In the genomic region with DNA sequence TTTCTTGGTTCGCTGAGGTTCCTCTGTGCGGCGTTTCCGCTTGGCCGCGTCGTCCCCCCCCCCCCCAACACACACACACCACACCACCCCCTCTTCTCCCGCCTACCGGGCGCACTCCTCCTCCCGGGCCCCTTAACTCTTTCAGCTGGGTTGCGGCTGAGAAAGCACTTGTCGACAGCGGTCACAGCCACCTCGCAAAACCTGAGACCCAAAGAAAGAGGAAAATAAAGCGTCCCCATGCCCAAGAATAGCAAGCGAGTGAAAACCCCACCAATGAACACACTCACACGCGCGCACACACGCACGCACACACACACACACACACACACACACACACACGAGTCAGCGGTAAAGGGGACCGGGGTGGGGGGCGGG, we compare ENCODE assay signal across 7 mouse cellular contexts. TPM values are rescaled to one million over a fixed set of nuclear protein-coding genes. Genes with fewer than 3 reads are reported as not detected.
DNase-seq lines count a peak whose midpoint lies in the region; ATAC-seq and TF ChIP-seq lines count a peak whose summit lies in the region.

No protein-coding gene starts in this region.

- H3K9ac ChIP-seq in lung, embryonic 16.5 days (ENCODE audit: low read length): no peak overlapping the region
- H3K9ac ChIP-seq in forebrain, embryonic 13.5 days: peak overlapping the region; percentile 96
- peak overlapping the region; percentile 56 for H3K9ac ChIP-seq in kidney, postnatal 0 days (ENCODE audit: low read depth, low read length)
- peak overlapping the region; percentile 68 for H3K9ac ChIP-seq in midbrain, embryonic 14.5 days (replicated peaks; ENCODE audit: low read length)

- peak overlapping the region; percentile 54 for H3K4me3 ChIP-seq in lung, embryonic 16.5 days (ENCODE audit: low read length)
- peak overlapping the region; percentile 99 for H3K4me3 ChIP-seq in forebrain, embryonic 13.5 days
- H3K4me3 ChIP-seq in kidney, postnatal 0 days (replicated peaks; ENCODE audit: low read depth, low read length): peak overlapping the region; percentile 48
- peak overlapping the region; percentile 92 for H3K4me3 ChIP-seq in midbrain, embryonic 14.5 days (replicated peaks; ENCODE audit: low read depth, low read length)

- no peak for TF ChIP-seq CTCF in kidney, postnatal 0 days (IDR thresholded peaks at IDR 0.05; ENCODE audit: low read depth)

- no peaks in the 10 kb centered on the region for H3K36me3 ChIP-seq in lung, embryonic 16.5 days (ENCODE audit: control insufficient read depth, insufficient read depth, low read length)
- peaks cover 21% of the 10 kb centered on the region for H3K36me3 ChIP-seq in forebrain, embryonic 13.5 days (ENCODE audit: poor library complexity, severe bottlenecking)
- H3K36me3 ChIP-seq in kidney, postnatal 0 days (ENCODE audit: insufficient read depth, low read length): no peaks in the 10 kb centered on the region
- H3K36me3 ChIP-seq in midbrain, embryonic 14.5 days (ENCODE audit: control insufficient read depth, insufficient read depth, low read length): peaks cover 22% of the 10 kb centered on the region

- under 1% methylated on average over 20 of the region's 26 CpGs for WGBS in lung, embryonic 16.5 days
- WGBS in forebrain, embryonic 13.5 days: 2% methylated on average over 20 of the region's 26 CpGs
- 0% methylated on average over 22 of the region's 26 CpGs for WGBS in kidney, postnatal 0 days
- WGBS in midbrain, embryonic 14.5 days: under 1% methylated on average over 20 of the region's 26 CpGs

- peaks cover 81% of the 10 kb centered on the region for H3K27me3 ChIP-seq in lung, embryonic 16.5 days (ENCODE audit: control insufficient read depth, insufficient read depth, low read depth, low read length)
- H3K27me3 ChIP-seq in forebrain, embryonic 13.5 days: no peaks in the 10 kb centered on the region
- H3K27me3 ChIP-seq in kidney, postnatal 0 days (ENCODE audit: insufficient read depth, low read length): peaks cover 37% of the 10 kb centered on the region
- no peaks in the 10 kb centered on the region for H3K27me3 ChIP-seq in midbrain, embryonic 14.5 days (ENCODE audit: control insufficient read depth, insufficient read depth, low read length)

- no peak for DNase-seq in lung, postnatal 25 days (ENCODE audit: low spot score)
- no peak for DNase-seq in kidney, postnatal 0 days (ENCODE audit: low spot score)
- peak; percentile 86 for DNase-seq in midbrain, embryonic 14.5 days
- no peak for DNase-seq in urinary bladder, postnatal 4 days (ENCODE audit: low spot score in 2 of 2)
- no peak for DNase-seq in gastrocnemius, postnatal 36 days

- H3K27ac ChIP-seq in lung, embryonic 16.5 days (ENCODE audit: low read length): no peak overlapping the region
- peak overlapping the region; percentile 100 for H3K27ac ChIP-seq in forebrain, embryonic 13.5 days
- peak overlapping the region; percentile 87 for H3K27ac ChIP-seq in kidney, postnatal 0 days
- H3K27ac ChIP-seq in midbrain, embryonic 14.5 days (replicated peaks; ENCODE audit: low read depth, low read length): peak overlapping the region; percentile 99

- no peaks in the 10 kb centered on the region for H3K9me3 ChIP-seq in lung, embryonic 16.5 days (ENCODE audit: control insufficient read depth, low read length)
- H3K9me3 ChIP-seq in forebrain, embryonic 13.5 days (replicated peaks): no peaks in the 10 kb centered on the region
- H3K9me3 ChIP-seq in kidney, postnatal 0 days (replicated peaks; ENCODE audit: low read length): no peaks in the 10 kb centered on the region
- no peaks in the 10 kb centered on the region for H3K9me3 ChIP-seq in midbrain, embryonic 14.5 days (ENCODE audit: control insufficient read depth, low read length)

- intact Hi-C loops in gastrocnemius, postnatal 36 days (cut with DNase I): loop anchor here (10.0 kb wide), 1 partner anchor 799 kb away; no protein-coding TSS in a partner anchor

- peaks cover 39% of the 10 kb centered on the region for H3K4me1 ChIP-seq in lung, embryonic 16.5 days (replicated peaks; ENCODE audit: control insufficient read depth, insufficient read depth, low read length)
- H3K4me1 ChIP-seq in forebrain, embryonic 13.5 days: peaks cover 11% of the 10 kb centered on the region
- H3K4me1 ChIP-seq in kidney, postnatal 0 days (replicated peaks; ENCODE audit: insufficient read depth, low read length): peaks cover 3% of the 10 kb centered on the region; the same call in 1 of the 2 replicates
- H3K4me1 ChIP-seq in midbrain, embryonic 14.5 days (ENCODE audit: control insufficient read depth, insufficient read depth, low read length): peaks cover 11% of the 10 kb centered on the region

- no peak for ATAC-seq in lung, embryonic 16.5 days (ENCODE audit: low read depth)
- ATAC-seq in forebrain, embryonic 13.5 days: peak; percentile 14; the same call in 1 of the 2 replicates
- ATAC-seq in kidney, postnatal 0 days (replicated peaks; ENCODE audit: low FRiP score, low read depth): no peak
- peak; percentile 42; the same call in 1 of the 2 replicates for ATAC-seq in midbrain, embryonic 14.5 days (ENCODE audit: low FRiP score, low TSS enrichment)

- H3K4me2 ChIP-seq in lung, embryonic 16.5 days (ENCODE audit: low read depth, low read length): peak overlapping the region; percentile 85
- peak overlapping the region; percentile 98 for H3K4me2 ChIP-seq in forebrain, embryonic 13.5 days
- peak overlapping the region; percentile 48 for H3K4me2 ChIP-seq in kidney, postnatal 0 days (ENCODE audit: low read length)
- H3K4me2 ChIP-seq in midbrain, embryonic 14.5 days (ENCODE audit: low read length): peak overlapping the region; percentile 98

RNA-seq across cellular contexts. Expression of gene Pou3f3, which starts 1.3 kb away (rescaled TPM):
- 0.10 and 0.14 TPM in 2 replicates for polyA plus RNA-seq in lung, embryonic 16.5 days (2015; fragmentation: Nextera tagmentation; extraction: Ambion mirVana)
- 37.1 and 44.2 TPM in 2 replicates for polyA plus RNA-seq in forebrain, embryonic 13.5 days (2015; fragmentation: Nextera tagmentation; extraction: Ambion mirVana)
- polyA plus RNA-seq in kidney, postnatal 0 days (2015; fragmentation: Nextera tagmentation; extraction: Ambion mirVana): 12.4 and 13.2 TPM in 2 replicates
- 20.0 and 24.5 TPM in 2 replicates for polyA plus RNA-seq in midbrain, embryonic 14.5 days (2014; fragmentation: Nextera tagmentation; extraction: Ambion mirVana)
- not detected for total RNA-seq in gastrocnemius, postnatal 36 days (2021)

Comparison
In these comparisons a context has a peak if more than half of its experiments do, and no peak if none do; other contexts are left out.
1. ATAC-seq: peak in forebrain, embryonic 13.5 days (single experiment) and midbrain, embryonic 14.5 days (single experiment); none in lung, embryonic 16.5 days (single experiment) and kidney, postnatal 0 days (single experiment).
2. H3K4me2 ChIP-seq: peak in every context shown above with its lines; median percentile 98 in forebrain, embryonic 13.5 days; 98 in midbrain, embryonic 14.5 days; 85 in lung, embryonic 16.5 days; 48 in kidney, postnatal 0 days.
3. H3K4me3 ChIP-seq: peak in every context shown above with its lines; median percentile 99 in forebrain, embryonic 13.5 days; 92 in midbrain, embryonic 14.5 days; 54 in lung, embryonic 16.5 days; 48 in kidney, postnatal 0 days.
4. RNA of gene Pou3f3, which starts 1.3 kb away (polyA plus RNA-seq): 37.1 to 44.2 TPM in forebrain, embryonic 13.5 days, 20.0 to 24.5 TPM in midbrain, embryonic 14.5 days and 12.4 to 13.2 TPM in kidney, postnatal 0 days; 0.10 to 0.14 TPM in lung, embryonic 16.5 days; every median in the first group is over 10 times any median in the second.